Mouse (Mus musculus) midbrain, embryonic 11.5 days (tissue): ENCODE data around the gene Msi2. TPM values are rescaled to one million over a fixed set of nuclear protein-coding genes. Genes with fewer than 3 reads are reported as not detected.

Source experiments
- ATAC-seq: fragments of 200-750 bp; cut with Nextera tagmentation; 2 replicates; pipeline ENCODE4 v1.8.0; 2017; ENCODE audit warnings: moderate TSS enrichment, moderate library complexity; ENCODE audit not compliant: low FRiP score
- DNase-seq: peaks from one replicate; pipeline ENCODE4 v3.0.0; 2015; ENCODE audit warnings: low spot score; ENCODE audit errors: missing footprints
- H3K27ac ChIP-seq: fragments of 300-500 bp; sonication (generic); 2 replicates; pipeline ENCODE4 v1.5.1; 2014; ENCODE audit warnings: low read depth, low read length
- H3K27me3 ChIP-seq: fragments of 300-500 bp; sonication (generic); 2 replicates; pipeline ENCODE4 v1.6.1; 2014; ENCODE audit warnings: mild to moderate bottlenecking, low read length, moderate library complexity, mixed read lengths; ENCODE audit not compliant: control insufficient read depth, insufficient read depth
- H3K36me3 ChIP-seq: fragments of 300-500 bp; sonication (generic); 2 replicates; pipeline ENCODE4 v1.6.1; 2014; ENCODE audit warnings: mild to moderate bottlenecking, low read length, moderate library complexity, mixed read lengths; ENCODE audit not compliant: control insufficient read depth, insufficient read depth
- H3K4me1 ChIP-seq: fragments of 300-500 bp; sonication (generic); 2 replicates; pipeline ENCODE4 v1.6.1; 2014; ENCODE audit warnings: low read length; ENCODE audit not compliant: control insufficient read depth, insufficient read depth
- H3K4me2 ChIP-seq: fragments of 300-500 bp; sonication (generic); 2 replicates; pipeline ENCODE4 v1.6.1; 2014; ENCODE audit warnings: mild to moderate bottlenecking, moderate library complexity
- H3K4me3 ChIP-seq: fragments of 300-500 bp; sonication (generic); 2 replicates; pipeline ENCODE4 v1.5.1; 2014; ENCODE audit warnings: low read depth, low read length
- H3K9ac ChIP-seq: fragments of 300-500 bp; sonication (generic); 2 replicates; pipeline ENCODE4 v1.6.1; 2014; ENCODE audit warnings: low read length
- H3K9me3 ChIP-seq: fragments of 300-500 bp; sonication (generic); 2 replicates; pipeline ENCODE4 v1.6.1; 2016; ENCODE audit warnings: low read length; ENCODE audit not compliant: control insufficient read depth
- WGBS: fragments of 180-500 bp; shearing (Covaris S2); extraction: QIAGEN DNeasy Blood & Tissue Kit; methylation state at CpG from one replicate; pipeline ENCODE4 v1.1.7; 2014; 5-methylcytosine and 5-hydroxymethylcytosine counted together
- polyA plus RNA-seq: library from polyadenylated mRNA; unstranded; fragments of >200 nt; fragmentation: Nextera tagmentation; extraction: Ambion mirVana; gene quantifications from 2 replicates; pipeline ENCODE4 v1.2.1, GENCODE M21; 2014

Gene Msi2
- polyA plus RNA-seq, 1 experiment from 2014 or later = 27.0 TPM

DNA sequence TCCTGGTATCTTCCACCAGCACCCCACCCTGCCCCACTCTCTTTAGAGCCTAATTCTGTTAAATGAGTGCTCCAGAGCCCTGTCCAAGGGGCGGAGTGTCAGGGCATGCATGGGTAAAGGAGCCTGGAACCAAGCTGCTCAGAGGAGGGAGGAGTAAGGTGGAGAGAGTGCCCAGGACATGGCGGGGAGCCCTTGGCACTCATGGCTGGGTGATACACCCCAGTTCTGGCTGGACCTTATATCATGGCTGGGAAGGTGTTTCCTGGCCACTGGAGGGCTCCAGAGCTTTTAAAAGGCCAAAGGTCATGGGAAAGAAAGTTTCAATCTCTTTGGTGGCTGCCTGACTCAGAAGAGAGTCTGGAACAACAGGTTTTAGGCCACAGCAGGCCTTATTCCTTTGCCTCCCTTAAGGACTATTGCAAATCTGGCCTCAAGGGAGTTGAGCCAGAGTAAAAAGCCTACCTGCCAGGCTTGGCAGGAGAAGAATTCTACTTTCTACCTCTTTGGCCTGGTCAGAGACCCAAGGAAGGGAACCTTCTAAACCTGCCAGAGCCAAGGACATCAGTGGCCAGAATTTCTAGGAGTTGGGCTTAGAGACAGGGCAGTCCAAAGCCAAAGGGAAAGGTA lies 352.3 kb downstream of the Msi2 start:
- no peak for ATAC-seq
- Histone ChIP-seq H3K27ac (no peak overlapping the region), H3K4me2 (no peak overlapping the region), H3K36me3 (peaks cover 7% of the 10 kb centered on the region), H3K9me3 (no peaks in the 10 kb centered on the region), H3K9ac (no peak overlapping the region), H3K4me3 (no peak overlapping the region), H3K27me3 (no peaks in the 10 kb centered on the region), H3K4me1 (no peaks in the 10 kb centered on the region)
- no peak for DNase-seq
- WGBS = 98% methylated on average over 2 of the region's 2 CpGs

DNA sequence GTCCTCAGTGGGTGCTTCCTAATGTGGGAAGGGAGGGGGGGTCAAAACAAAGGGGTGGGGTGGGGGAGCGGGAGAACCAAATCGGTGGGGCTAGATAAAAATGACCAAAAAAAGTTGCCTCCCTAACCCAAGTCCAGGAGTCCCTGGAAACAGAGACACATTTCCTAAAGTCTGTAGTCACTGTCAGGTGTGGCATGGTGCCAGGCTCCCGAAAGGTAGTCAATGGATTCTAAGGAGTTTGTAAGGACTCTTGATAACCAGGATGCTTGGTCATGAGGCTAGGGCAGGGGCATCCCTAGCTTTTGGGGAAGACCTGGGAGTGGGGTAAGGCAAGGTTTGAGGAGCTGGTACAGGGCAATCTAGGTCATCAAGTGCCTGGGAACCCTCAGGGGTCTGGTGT lies 354.1 kb downstream of the Msi2 start:
- Histone ChIP-seq H3K36me3 (peaks cover 15% of the 10 kb centered on the region), H3K27ac (no peak overlapping the region), H3K27me3 (no peaks in the 10 kb centered on the region), H3K4me1 (no peaks in the 10 kb centered on the region), H3K9ac (no peak overlapping the region), H3K9me3 (no peaks in the 10 kb centered on the region), H3K4me3 (no peak overlapping the region), H3K4me2 (no peak overlapping the region)
- DNase-seq (no peak), ATAC-seq (no peak)
- WGBS = 93% methylated on average over 3 of the region's 3 CpGs

DNA sequence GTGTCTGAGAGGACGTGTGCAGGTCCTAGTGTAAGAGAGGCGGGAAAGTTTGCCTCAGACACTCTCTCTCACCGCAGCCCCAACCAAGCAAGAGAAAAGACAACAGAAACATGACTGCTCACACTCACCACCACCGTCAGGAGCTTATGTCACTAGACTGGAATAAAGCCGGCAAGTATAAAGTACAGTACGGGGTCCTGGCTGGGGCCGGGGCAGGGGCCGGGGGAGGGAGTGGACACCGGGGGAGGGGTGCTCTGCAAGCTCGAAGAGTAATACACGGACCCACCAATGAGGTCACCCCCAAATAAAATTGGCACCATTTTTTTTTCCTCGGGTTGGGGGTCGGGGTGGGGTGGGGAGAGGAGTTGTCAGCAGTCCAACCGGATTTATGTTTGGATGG lies 354.8 kb downstream of the Msi2 start:
- Histone ChIP-seq H3K4me3 (no peak overlapping the region), H3K4me1 (peaks cover 3% of the 10 kb centered on the region), H3K4me2 (no peak overlapping the region), H3K9ac (no peak overlapping the region), H3K36me3 (peaks cover 15% of the 10 kb centered on the region), H3K27ac (no peak overlapping the region), H3K9me3 (no peaks in the 10 kb centered on the region), H3K27me3 (no peaks in the 10 kb centered on the region)
- 90% methylated on average over 14 of the region's 14 CpGs for WGBS
- no peak for DNase-seq
- no peak for ATAC-seq

DNA sequence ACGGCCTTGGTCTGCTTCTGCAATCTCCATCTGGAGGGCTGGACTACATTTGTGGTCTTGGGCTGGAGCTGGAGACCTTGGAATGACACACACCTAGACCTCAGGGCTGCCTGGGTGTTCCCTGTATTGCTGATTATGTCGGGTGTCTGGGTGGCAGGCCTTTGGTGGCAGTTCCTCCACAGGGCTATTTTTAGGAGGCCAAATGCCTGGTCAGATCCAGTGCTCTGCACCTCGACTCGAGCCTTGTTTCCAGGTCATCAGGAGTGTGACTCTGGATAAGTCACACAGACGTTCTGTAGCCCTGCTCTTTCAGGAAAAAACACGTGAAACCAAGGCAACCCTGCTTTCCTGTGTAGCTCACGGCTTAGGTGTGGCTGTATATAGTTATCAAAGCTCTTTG lies 358.6 kb downstream of the Msi2 start:
- DNase-seq = no peak
- no peak overlapping the region for H3K27ac ChIP-seq
- no peaks in the 10 kb centered on the region for H3K27me3 ChIP-seq
- WGBS = 86% methylated on average over 7 of the region's 7 CpGs
- no peak overlapping the region for H3K4me3 ChIP-seq
- peaks cover 11% of the 10 kb centered on the region; the same call in 1 of the 2 replicates for H3K36me3 ChIP-seq
- H3K4me1 ChIP-seq = peaks cover 24% of the 10 kb centered on the region
- ATAC-seq = no peak
- H3K9me3 ChIP-seq = no peaks in the 10 kb centered on the region
- no peak overlapping the region for H3K9ac ChIP-seq
- no peak overlapping the region for H3K4me2 ChIP-seq

DNA sequence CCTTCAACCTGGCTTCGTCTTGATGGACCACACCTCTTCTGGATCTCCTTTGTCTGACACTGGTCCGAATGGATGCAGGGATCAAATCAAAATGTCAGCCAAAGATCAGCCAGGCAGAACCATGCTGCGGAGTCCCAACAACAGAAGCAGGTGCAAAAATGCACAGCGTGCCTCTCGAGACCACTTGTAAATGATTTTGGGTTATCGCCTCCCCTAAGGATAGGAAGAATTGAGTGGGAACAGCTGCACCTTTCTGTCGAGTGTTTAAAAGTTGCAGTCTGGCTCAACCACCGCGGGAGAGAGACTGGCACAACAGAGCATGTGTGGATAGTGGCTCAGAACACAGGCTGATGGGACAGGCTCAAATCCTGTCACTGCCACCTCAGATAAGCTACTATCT lies 361.0 kb downstream of the Msi2 start:
- Histone ChIP-seq H3K4me3 (no peak overlapping the region), H3K27ac (peak overlapping the region; percentile 64), H3K9me3 (no peaks in the 10 kb centered on the region), H3K36me3 (peaks cover 11% of the 10 kb centered on the region; the same call in 1 of the 2 replicates), H3K4me1 (peaks cover 24% of the 10 kb centered on the region), H3K9ac (0 out of 2 replicates have a peak overlapping the region, but pooled peaks have one; percentile 25), H3K4me2 (no peak overlapping the region), H3K27me3 (no peaks in the 10 kb centered on the region)
- ATAC-seq = peak; percentile 58
- DNase-seq = no peak
- 59% methylated on average over 9 of the region's 9 CpGs for WGBS

DNA sequence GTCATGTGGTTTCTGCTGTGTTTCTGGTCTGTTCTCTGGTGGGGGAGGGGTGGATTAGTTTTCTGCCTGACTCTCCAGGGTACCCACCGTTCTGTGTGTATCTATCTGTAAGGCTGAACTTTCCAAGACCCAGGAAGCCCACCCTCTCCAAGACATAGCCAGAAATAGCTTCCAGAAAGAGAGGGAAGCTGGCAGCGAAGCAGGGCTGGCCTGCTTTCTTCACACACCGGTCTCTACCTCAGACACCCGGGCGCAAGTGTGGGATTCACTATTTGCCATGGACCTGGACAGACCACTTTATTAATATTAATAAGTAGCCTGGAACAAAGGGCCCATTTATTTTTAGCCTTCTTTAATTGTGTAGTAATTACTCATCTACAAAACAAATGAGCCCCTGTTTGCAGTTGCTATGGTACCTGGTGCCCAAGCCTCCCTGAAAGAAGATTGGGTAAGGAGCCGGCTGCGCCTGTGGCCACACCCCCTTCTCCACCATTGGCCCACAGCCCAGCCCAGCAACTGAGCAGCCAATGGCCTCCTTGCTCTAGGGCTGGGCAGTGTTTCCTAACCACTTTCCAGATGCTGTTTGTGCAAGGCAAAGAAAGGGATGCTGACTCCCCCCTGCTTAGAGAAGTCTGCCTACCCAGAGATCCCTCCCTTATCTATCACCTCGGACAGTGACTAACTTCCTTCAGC lies 361.6 kb downstream of the Msi2 start:
- peaks cover 11% of the 10 kb centered on the region; the same call in 1 of the 2 replicates for H3K36me3 ChIP-seq
- DNase-seq (peak; percentile 92), ATAC-seq (peak; percentile 97)
- peak overlapping the region; percentile 64 for H3K27ac ChIP-seq
- peaks cover 24% of the 10 kb centered on the region for H3K4me1 ChIP-seq
- no peak overlapping the region for H3K9ac ChIP-seq
- no peak overlapping the region for H3K4me3 ChIP-seq
- H3K4me2 ChIP-seq = no peak overlapping the region
- 53% methylated on average over 8 of the region's 8 CpGs for WGBS
- no peaks in the 10 kb centered on the region for H3K9me3 ChIP-seq
- H3K27me3 ChIP-seq = no peaks in the 10 kb centered on the region

DNA sequence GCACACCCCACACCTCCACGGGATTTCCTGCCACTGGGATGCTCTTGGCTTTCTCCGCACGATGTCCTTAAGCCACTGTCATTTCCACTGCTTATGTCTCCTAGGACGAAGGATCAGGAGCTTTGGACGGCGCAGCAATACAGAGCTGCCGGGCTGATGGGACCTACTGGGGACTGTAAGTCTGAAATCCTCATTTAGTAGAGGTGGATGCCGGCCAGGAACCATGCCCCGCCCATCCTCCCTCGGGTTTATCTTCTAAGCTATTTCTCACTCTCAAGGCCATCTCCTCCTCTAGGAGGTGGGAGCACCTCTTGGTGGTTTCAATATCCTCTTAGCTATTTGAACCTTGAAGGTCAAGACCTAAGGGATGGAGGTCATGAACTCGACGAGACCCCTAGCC lies 362.3 kb downstream of the Msi2 start:
- peak overlapping the region; percentile 50 for H3K27ac ChIP-seq
- peaks cover 8% of the 10 kb centered on the region; the same call in 1 of the 2 replicates for H3K36me3 ChIP-seq
- peaks cover 24% of the 10 kb centered on the region for H3K4me1 ChIP-seq
- H3K4me2 ChIP-seq = no peak overlapping the region
- no peak for DNase-seq
- no peak overlapping the region for H3K4me3 ChIP-seq
- H3K9ac ChIP-seq = no peak overlapping the region
- no peaks in the 10 kb centered on the region for H3K9me3 ChIP-seq
- no peak for ATAC-seq
- 89% methylated on average over 12 of the region's 12 CpGs for WGBS
- H3K27me3 ChIP-seq = no peaks in the 10 kb centered on the region

DNA sequence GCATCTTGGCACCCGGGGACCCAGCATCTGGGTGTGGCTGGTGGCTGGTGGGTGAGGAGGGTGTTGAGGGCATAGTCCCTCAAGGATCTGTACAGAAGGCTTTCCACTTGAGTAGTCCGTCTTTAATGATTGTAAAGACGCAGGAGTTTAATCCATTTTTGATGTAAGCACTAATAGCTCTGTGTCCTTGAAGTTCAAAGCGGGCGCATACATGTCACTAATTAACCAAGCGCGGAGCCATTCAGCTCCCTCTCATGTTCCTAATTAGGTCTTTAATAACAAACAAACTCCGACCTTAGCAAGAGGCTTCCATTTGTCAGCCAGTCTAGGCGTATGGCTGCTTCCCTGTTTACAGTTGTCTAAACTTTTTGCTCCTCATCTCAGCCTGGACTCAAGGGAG lies 363.5 kb downstream of the Msi2 start:
- peaks cover 27% of the 10 kb centered on the region for H3K4me1 ChIP-seq
- DNase-seq = no peak
- H3K27me3 ChIP-seq = no peaks in the 10 kb centered on the region
- H3K4me2 ChIP-seq = no peak overlapping the region
- ATAC-seq = no peak
- no peak overlapping the region for H3K27ac ChIP-seq
- WGBS = 84% methylated on average over 9 of the region's 9 CpGs
- H3K36me3 ChIP-seq = peaks cover 3% of the 10 kb centered on the region; the same call in 1 of the 2 replicates
- no peak overlapping the region for H3K9ac ChIP-seq
- no peak overlapping the region for H3K4me3 ChIP-seq
- H3K9me3 ChIP-seq = no peaks in the 10 kb centered on the region

DNA sequence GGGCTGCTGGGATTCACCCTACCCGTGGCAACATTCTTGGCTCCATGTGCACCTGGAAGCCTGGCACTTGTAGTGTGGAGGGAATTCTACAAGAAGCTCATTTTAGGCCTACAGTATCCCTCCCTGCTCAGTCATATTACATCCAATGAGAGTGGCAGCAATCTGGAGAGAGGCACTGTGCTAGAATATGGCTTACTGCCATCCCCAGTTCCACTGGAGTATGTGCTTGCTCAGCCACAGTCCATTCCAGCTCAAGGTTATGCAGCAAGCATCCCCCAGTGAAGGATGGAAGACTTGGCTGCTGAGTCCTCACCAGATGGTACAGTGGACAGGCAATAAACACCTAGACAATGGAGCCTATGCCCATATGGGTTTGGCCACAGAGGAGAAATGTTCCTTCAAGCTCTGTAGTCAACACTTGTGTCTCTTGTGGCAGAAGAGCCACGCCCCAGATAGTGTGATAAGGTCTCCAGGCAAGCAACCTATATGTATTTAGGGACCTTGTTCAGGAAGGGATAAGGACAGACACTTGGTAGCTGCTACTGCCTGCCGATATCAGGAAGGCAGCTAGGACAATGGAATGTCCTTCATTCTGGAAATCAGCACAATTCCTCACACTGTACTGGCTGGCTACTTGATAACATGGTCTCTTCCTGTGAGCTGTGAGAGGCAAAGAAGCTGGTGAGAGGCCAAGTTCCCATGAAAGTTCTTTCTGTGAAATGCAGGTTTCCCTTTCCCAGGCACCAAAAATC lies 366.4 kb downstream of the Msi2 start:
- DNase-seq (no peak), ATAC-seq (no peak)
- H3K9me3 ChIP-seq = no peaks in the 10 kb centered on the region
- no peak overlapping the region for H3K4me2 ChIP-seq
- H3K4me3 ChIP-seq = no peak overlapping the region
- peaks cover 31% of the 10 kb centered on the region for H3K4me1 ChIP-seq
- 80% methylated on average over 3 of the region's 3 CpGs for WGBS
- H3K27me3 ChIP-seq = no peaks in the 10 kb centered on the region
- peaks cover 5% of the 10 kb centered on the region; the same call in 1 of the 2 replicates for H3K36me3 ChIP-seq
- no peak overlapping the region for H3K27ac ChIP-seq
- no peak overlapping the region for H3K9ac ChIP-seq
